ENCODE assay signal across 19 mouse cellular contexts in genomic region chr5:5290714-5291113, GRCm38 (mm10).
DNase-seq lines count a peak whose midpoint lies in the region; ATAC-seq and TF ChIP-seq lines count a peak whose summit lies in the region.
"Had no signal": no experiment of that assay in that cellular context is flagged by ENCODE, and none has a peak within 500 bp of the region (broad histone marks: within the 10 kb centered on the region; RNA-seq: fewer than 3 reads in every experiment).

No protein-coding gene starts in this region.

- DNase-seq in Patski (ENCODE audit: low read depth, low spot score), result peak; percentile 35
- peak; percentile 12 for DNase-seq in embryonic facial prominence, embryonic 14.5 days (ENCODE audit: low spot score)
- DNase-seq in liver, postnatal 0 days, result peak; percentile 25
- DNase-seq in frontal cortex, postnatal 14 days (ENCODE audit: low spot score in 2 of 2), result no peak
- no peak for DNase-seq in cerebellum, adult 8-10 months
- DNase-seq: adrenal gland, postnatal 10 days; cerebellum, adult 9-11 months; layer of hippocampus, postnatal 36 days; liver, embryonic 13.5 days; right cerebral cortex, postnatal 14 days had no signal

- H3K9me3 ChIP-seq in kidney, embryonic 14.5 days (ENCODE audit: control insufficient read depth, low read length), result no peaks in the 10 kb centered on the region
- H3K9me3 ChIP-seq in kidney, embryonic 15.5 days (replicated peaks), result no peaks in the 10 kb centered on the region
- H3K9me3 ChIP-seq in embryonic facial prominence, embryonic 14.5 days (ENCODE audit: control insufficient read depth, low read length), result no peaks in the 10 kb centered on the region
- no peaks in the 10 kb centered on the region for H3K9me3 ChIP-seq in liver, postnatal 0 days (ENCODE audit: low read length)
- H3K9me3 ChIP-seq: embryonic facial prominence, embryonic 13.5 days; forebrain, embryonic 15.5 days; hindbrain, embryonic 10.5 days; liver, embryonic 13.5 days; midbrain, embryonic 12.5 days had no signal

- no peak overlapping the region for H3K9ac ChIP-seq in kidney, embryonic 14.5 days (ENCODE audit: low read depth, low read length)
- no peak overlapping the region for H3K9ac ChIP-seq in kidney, embryonic 15.5 days
- H3K9ac ChIP-seq in embryonic facial prominence, embryonic 14.5 days (ENCODE audit: low read depth, low read length), result no peak overlapping the region
- H3K9ac ChIP-seq in liver, postnatal 0 days (replicated peaks), result no peak overlapping the region
- H3K9ac ChIP-seq: embryonic facial prominence, embryonic 13.5 days; forebrain, embryonic 15.5 days; liver, embryonic 13.5 days; midbrain, embryonic 12.5 days had no signal

- H3K4me3 ChIP-seq in kidney, embryonic 14.5 days (ENCODE audit: low read length), result no peak overlapping the region
- H3K4me3 ChIP-seq in kidney, embryonic 15.5 days (replicated peaks), result no peak overlapping the region
- H3K4me3 ChIP-seq in embryonic facial prominence, embryonic 14.5 days (ENCODE audit: low read depth, low read length), result no peak overlapping the region
- no peak overlapping the region for H3K4me3 ChIP-seq in liver, postnatal 0 days (ENCODE audit: low read depth, low read length)
- H3K4me3 ChIP-seq: embryonic facial prominence, embryonic 13.5 days; forebrain, embryonic 15.5 days; hindbrain, embryonic 10.5 days; layer of hippocampus, adult 2 months; liver, embryonic 13.5 days; midbrain, embryonic 12.5 days had no signal

- no peaks in the 10 kb centered on the region for H3K36me3 ChIP-seq in kidney, embryonic 14.5 days (ENCODE audit: control insufficient read depth, insufficient read depth, low read length)
- no peaks in the 10 kb centered on the region for H3K36me3 ChIP-seq in kidney, embryonic 15.5 days
- H3K36me3 ChIP-seq in embryonic facial prominence, embryonic 14.5 days (ENCODE audit: control insufficient read depth, insufficient read depth, low read length), result no peaks in the 10 kb centered on the region
- no peaks in the 10 kb centered on the region for H3K36me3 ChIP-seq in liver, postnatal 0 days (replicated peaks; ENCODE audit: insufficient read depth, low read length)
- H3K36me3 ChIP-seq: embryonic facial prominence, embryonic 13.5 days; forebrain, embryonic 15.5 days; hindbrain, embryonic 10.5 days; liver, embryonic 13.5 days; midbrain, embryonic 12.5 days had no signal

- TF ChIP-seq EP300 in liver, postnatal 0 days (IDR thresholded peaks at IDR 0.05; ENCODE audit: low read depth), result no peak

- TF ChIP-seq CTCF in Patski (IDR thresholded peaks at IDR 0.05), result no peak
- no peak for TF ChIP-seq CTCF in liver, postnatal 0 days (IDR thresholded peaks at IDR 0.05; ENCODE audit: low read depth)

- POLR2A ChIA-PET in Patski (lab: Charles Lee), result no interaction called here

- CTCF ChIA-PET in Patski (lab: Charles Lee), result interaction anchor here (1.4 kb wide), 1 partner anchor 26 kb away, joined by 3 read pairs; no protein-coding TSS in a partner anchor

- no peaks in the 10 kb centered on the region for H3K4me1 ChIP-seq in kidney, embryonic 14.5 days (ENCODE audit: control insufficient read depth, insufficient read depth, low read length)
- no peaks in the 10 kb centered on the region for H3K4me1 ChIP-seq in kidney, embryonic 15.5 days
- no peaks in the 10 kb centered on the region for H3K4me1 ChIP-seq in embryonic facial prominence, embryonic 14.5 days (ENCODE audit: control insufficient read depth, insufficient read depth, low read length)
- H3K4me1 ChIP-seq in liver, postnatal 0 days (ENCODE audit: insufficient read depth), result no peaks in the 10 kb centered on the region
- H3K4me1 ChIP-seq: liver, embryonic 13.5 days had no signal

- 70% methylated on average over 4 of the region's 4 CpGs for WGBS in kidney, embryonic 14.5 days
- WGBS in kidney, embryonic 15.5 days, result 71% methylated on average over 4 of the region's 4 CpGs
- WGBS in embryonic facial prominence, embryonic 14.5 days, result 56% methylated on average over 4 of the region's 4 CpGs
- 60% methylated on average over 4 of the region's 4 CpGs for WGBS in liver, postnatal 0 days (ENCODE audit: insufficient replicate concordance)

- H3K4me2 ChIP-seq in kidney, embryonic 14.5 days (replicated peaks; ENCODE audit: low read depth, low read length), result no peak overlapping the region
- no peak overlapping the region for H3K4me2 ChIP-seq in kidney, embryonic 15.5 days
- no peak overlapping the region for H3K4me2 ChIP-seq in embryonic facial prominence, embryonic 14.5 days (ENCODE audit: low read depth, low read length)
- no peak overlapping the region for H3K4me2 ChIP-seq in liver, postnatal 0 days (ENCODE audit: low read depth, low read length)
- H3K4me2 ChIP-seq: embryonic facial prominence, embryonic 13.5 days; forebrain, embryonic 15.5 days; heart, embryonic 11.5 days; liver, embryonic 13.5 days; midbrain, embryonic 12.5 days had no signal

- no peak overlapping the region for H3K27ac ChIP-seq in kidney, embryonic 14.5 days (ENCODE audit: low read depth, low read length)
- no peak overlapping the region for H3K27ac ChIP-seq in kidney, embryonic 15.5 days
- H3K27ac ChIP-seq in embryonic facial prominence, embryonic 14.5 days (replicated peaks; ENCODE audit: low read depth, low read length), result no peak overlapping the region
- H3K27ac ChIP-seq in liver, postnatal 0 days (ENCODE audit: low read depth), result no peak overlapping the region
- H3K27ac ChIP-seq: embryonic facial prominence, embryonic 13.5 days; forebrain, embryonic 15.5 days; hindbrain, embryonic 10.5 days; kidney, postnatal 0 days; layer of hippocampus, adult 2 months; liver, embryonic 13.5 days; midbrain, embryonic 12.5 days had no signal

- no peaks in the 10 kb centered on the region for H3K27me3 ChIP-seq in kidney, embryonic 14.5 days (ENCODE audit: control insufficient read depth, insufficient read depth, low read length)
- H3K27me3 ChIP-seq in kidney, embryonic 15.5 days, result no peaks in the 10 kb centered on the region
- H3K27me3 ChIP-seq in Patski, result no peaks in the 10 kb centered on the region
- no peaks in the 10 kb centered on the region for H3K27me3 ChIP-seq in embryonic facial prominence, embryonic 14.5 days (replicated peaks; ENCODE audit: control insufficient read depth, insufficient read depth, low read length)
- H3K27me3 ChIP-seq in liver, postnatal 0 days (ENCODE audit: insufficient read depth, low read length), result no peaks in the 10 kb centered on the region
- H3K27me3 ChIP-seq: embryonic facial prominence, embryonic 13.5 days; forebrain, embryonic 15.5 days; liver, embryonic 13.5 days; midbrain, embryonic 12.5 days had no signal

- in situ Hi-C loops in Patski (cut with MboI; ENCODE audit: low pct_unique_long_range_greater_than_20kb), result no loop called here

- ATAC-seq in kidney, embryonic 14.5 days (ENCODE audit: low FRiP score, low TSS enrichment), result 0 out of 2 replicates have a peak, but pooled peaks have one; percentile 26
- no peak for ATAC-seq in kidney, embryonic 15.5 days (replicated peaks; ENCODE audit: low FRiP score)
- peak; percentile 41 for ATAC-seq in Patski
- no peak for ATAC-seq in embryonic facial prominence, embryonic 14.5 days (ENCODE audit: low read depth)
- ATAC-seq in liver, postnatal 0 days, result peak; percentile 81
- ATAC-seq: forebrain, embryonic 15.5 days had no signal

Comparison
In these comparisons a context has a peak if more than half of its experiments do, and no peak if none do; other contexts are left out.
1. ATAC-seq: peak in kidney, embryonic 14.5 days (single experiment), Patski (single experiment) and liver, postnatal 0 days (single experiment); none in kidney, embryonic 15.5 days (single experiment) and embryonic facial prominence, embryonic 14.5 days (single experiment).
2. DNase-seq: peak in Patski (single experiment), embryonic facial prominence, embryonic 14.5 days (single experiment) and liver, postnatal 0 days (single experiment); none in frontal cortex, postnatal 14 days (0 of 2) and cerebellum, adult 8-10 months (single experiment).